Mouse (Mus musculus) bone marrow, adult 2 months (tissue): ENCODE measurements at regions not wholly inside any gene's neighbourhood (a gene's known extent, or its start where the extent isn't known, plus 50 kb on each side); places are given as distances from the start of the nearest gene placed in this dataset.

Source experiments
- H3K27ac ChIP-seq: fragments of 200-500 bp; 2 replicates; pipeline ENCODE4 v1.5.1; 2012; ENCODE audit warnings: low read depth, mild to moderate bottlenecking, control low read depth, inconsistent platforms, low read length; ENCODE audit not compliant: control insufficient read depth, poor library complexity, insufficient read depth
- H3K4me1 ChIP-seq: fragments of 200-500 bp; 2 replicates; pipeline ENCODE4 v1.6.1; 2011; ENCODE audit warnings: low read length; ENCODE audit not compliant: control insufficient read depth, insufficient read depth
- H3K4me3 ChIP-seq: fragments of 200-500 bp; replicated peaks from 2 replicates; pipeline ENCODE3; 2011; ENCODE audit warnings: mild to moderate bottlenecking, low read depth, low read length, control low read depth; ENCODE audit not compliant: control insufficient read depth
- CTCF ChIP-seq: fragments of 200-500 bp; IDR thresholded peaks from 2 replicates; pipeline ENCODE4 v1.5.1; 2011; ENCODE audit warnings: low read length, control low read depth; ENCODE audit not compliant: control insufficient read depth, insufficient read depth
- POLR2A ChIP-seq: fragments of 200-500 bp; IDR thresholded peaks from 2 replicates; pipeline ENCODE4 v1.6.1; 2011; ENCODE audit warnings: low read depth, mild to moderate bottlenecking, control low read depth, low read length, borderline replicate concordance; ENCODE audit not compliant: control insufficient read depth
- WGBS: fragments of 180-500 bp; shearing (Covaris S2); methylation state at CpG from one replicate; pipeline ENCODE4 v1.1.7; 2018; 5-methylcytosine and 5-hydroxymethylcytosine counted together

DNA sequence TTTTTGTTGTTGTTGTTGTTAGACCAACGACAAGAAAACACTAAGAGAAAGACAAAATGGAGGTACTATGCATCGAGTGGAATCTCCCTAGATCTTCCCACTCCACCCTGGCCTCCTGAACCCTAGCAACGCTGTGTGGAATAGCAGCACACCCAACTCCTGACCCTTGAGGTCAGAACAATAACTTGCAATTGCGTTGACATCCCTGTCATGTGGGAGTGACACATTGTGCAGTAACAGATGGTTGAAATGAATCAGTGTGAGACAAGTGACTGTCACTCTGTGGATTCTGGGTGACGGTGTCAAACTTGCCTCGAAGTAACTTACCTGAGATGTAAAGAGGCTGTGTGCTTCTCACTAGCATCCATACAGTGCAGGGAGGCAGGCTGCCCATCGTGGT is 167.1 kb upstream of the Kiz start:
- TF ChIP-seq POLR2A (no peak), CTCF (no peak)
- Histone ChIP-seq H3K27ac (no peak overlapping the region), H3K4me3 (no peak overlapping the region), H3K4me1 (no peaks in the 10 kb centered on the region)
- 65% methylated on average over 7 of the region's 7 CpGs for WGBS

DNA sequence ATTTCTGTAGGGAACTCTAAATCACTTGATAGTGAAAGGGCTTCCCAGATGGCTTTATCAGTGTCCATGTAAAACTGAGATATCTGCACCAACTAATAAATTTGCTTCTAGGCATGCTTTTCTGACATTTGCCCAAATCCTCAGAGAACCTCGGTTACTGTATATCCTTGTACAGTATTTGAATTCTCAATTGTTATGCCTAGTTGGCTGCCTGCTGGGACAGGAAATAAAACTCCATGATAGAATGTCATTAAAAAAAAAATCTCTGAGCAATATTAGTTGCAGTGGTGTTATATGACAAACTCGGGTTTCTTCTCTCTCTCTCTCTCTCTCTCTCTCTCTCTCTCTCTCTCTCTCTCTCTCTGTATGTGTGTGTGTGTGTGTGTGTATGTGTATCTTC is 162.2 kb upstream of the Kiz start:
- WGBS, result 61% methylated on average over 2 of the region's 2 CpGs
- TF ChIP-seq CTCF (no peak), POLR2A (no peak)
- Histone ChIP-seq H3K4me1 (no peaks in the 10 kb centered on the region), H3K4me3 (no peak overlapping the region), H3K27ac (no peak overlapping the region)

DNA sequence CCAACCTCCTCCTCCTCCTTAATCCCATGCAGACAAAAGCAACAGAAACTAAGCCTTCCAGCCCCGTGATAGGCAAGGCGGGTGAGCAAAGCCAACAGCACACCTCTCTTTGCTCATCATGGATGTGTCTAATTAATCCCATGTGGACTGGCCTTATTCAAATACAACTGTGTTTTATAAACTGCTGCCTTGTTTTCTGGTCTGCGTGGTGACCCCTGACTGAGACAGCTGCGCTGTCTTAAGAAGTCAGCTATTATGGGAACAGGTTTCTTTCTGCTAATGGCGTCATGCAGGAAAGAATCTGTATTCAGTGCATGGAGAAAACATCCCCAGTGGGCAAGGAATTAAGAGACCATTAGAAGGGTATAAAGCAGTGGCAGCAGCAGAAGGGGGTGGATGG is 161.6 kb upstream of the Kiz start:
- no peak overlapping the region for H3K27ac ChIP-seq
- no peaks in the 10 kb centered on the region for H3K4me1 ChIP-seq
- H3K4me3 ChIP-seq, result no peak overlapping the region
- no peak for TF ChIP-seq POLR2A
- TF ChIP-seq CTCF, result no peak
- 61% methylated on average over 5 of the region's 5 CpGs for WGBS

DNA sequence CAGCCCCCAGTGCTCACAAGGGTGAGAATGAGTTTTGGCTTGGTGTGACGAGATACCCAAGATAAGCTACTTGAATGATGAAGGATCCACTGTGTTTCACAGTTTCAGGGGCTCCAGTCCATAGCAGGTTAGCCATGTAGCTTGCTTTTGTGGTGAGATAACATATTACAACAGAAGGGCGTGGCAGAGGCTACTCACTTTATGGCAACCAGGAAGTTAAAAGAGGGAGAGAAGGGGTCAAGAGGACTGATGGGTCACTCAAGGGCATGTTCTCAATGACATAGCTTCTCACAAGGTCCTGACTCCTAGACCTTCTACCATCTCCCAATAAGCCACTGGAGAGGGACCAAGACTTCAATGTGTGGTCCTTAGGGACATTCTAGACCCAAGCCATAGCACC is 159.4 kb upstream of the Kiz start:
- TF ChIP-seq POLR2A, result no peak
- no peak for TF ChIP-seq CTCF
- Histone ChIP-seq H3K27ac (no peak overlapping the region), H3K4me3 (no peak overlapping the region), H3K4me1 (no peaks in the 10 kb centered on the region)
- WGBS, result 74% methylated on average over 2 of the region's 2 CpGs

DNA sequence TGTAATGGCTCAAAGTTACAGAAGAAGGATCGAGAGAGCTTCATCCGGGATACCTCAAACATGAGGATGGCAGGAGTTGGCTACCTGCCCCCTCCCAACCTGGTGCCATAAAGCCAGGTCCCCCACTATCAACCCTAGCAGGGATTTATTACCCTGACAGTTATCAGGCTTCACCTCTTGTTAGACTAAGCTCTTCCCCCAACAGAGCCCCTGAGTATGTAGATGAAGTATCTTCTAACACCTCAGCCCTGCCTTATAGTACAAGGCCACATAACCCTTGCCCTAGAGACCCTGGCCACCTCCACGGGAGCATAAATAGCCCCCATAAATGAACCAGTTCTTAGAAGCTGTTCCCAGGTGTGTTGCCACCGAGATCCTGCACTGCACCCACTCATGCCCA is 158.9 kb upstream of the Kiz start:
- Histone ChIP-seq H3K27ac (no peak overlapping the region), H3K4me3 (no peak overlapping the region), H3K4me1 (no peaks in the 10 kb centered on the region)
- 61% methylated on average over 4 of the region's 4 CpGs for WGBS
- no peak for TF ChIP-seq POLR2A
- no peak for TF ChIP-seq CTCF

DNA sequence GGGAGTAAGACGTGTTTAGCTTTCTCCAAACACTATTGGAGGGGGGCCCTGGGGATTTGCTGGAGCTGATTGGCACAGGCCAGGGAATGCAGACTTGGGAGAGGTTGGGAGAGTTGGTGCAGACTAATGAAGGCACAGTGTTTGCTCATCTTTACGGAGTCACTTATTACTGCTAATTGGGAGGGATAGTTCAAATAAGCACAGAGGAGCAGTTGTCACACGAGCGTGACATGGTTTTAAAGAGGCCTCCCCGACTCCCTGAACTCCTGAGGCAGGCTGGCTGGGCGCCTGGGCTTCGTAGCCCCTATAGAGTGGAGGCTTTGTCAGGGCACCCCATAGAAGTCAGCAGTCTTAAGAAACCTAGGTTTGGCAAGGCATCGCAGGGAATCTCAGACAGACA is 145.0 kb upstream of the Kiz start:
- H3K4me3 ChIP-seq, result no peak overlapping the region
- no peaks in the 10 kb centered on the region for H3K4me1 ChIP-seq
- WGBS, result 60% methylated on average over 8 of the region's 8 CpGs
- no peak for TF ChIP-seq CTCF
- TF ChIP-seq POLR2A, result no peak
- H3K27ac ChIP-seq, result no peak overlapping the region

DNA sequence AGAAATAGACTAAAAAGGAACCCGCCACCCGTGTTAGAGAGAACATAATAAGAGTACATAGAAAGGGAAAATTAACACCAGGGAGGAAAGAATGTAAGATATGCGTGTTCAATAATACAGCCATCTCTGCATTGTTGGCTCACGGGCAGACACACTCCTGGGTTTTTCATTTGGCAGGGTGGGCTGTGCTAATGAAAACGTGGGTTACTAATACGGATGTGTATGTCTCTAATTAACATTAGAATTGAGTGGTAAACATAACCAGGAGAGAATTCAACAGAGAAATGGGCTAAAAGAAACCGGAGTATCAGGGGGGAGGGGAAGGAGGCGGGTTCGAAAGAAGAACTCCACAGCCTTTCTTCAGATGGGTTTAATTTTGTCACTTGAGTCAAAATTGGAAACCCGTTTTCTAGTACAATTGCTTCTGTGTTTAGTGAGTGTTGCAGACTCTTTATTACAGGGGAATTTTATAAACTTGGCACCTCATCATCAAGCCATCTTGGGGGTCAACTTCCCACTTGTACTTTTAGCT is 134.4 kb upstream of the Kiz start:
- H3K4me3 ChIP-seq, result no peak overlapping the region
- 63% methylated on average over 10 of the region's 10 CpGs for WGBS
- H3K27ac ChIP-seq, result no peak overlapping the region
- TF ChIP-seq CTCF (no peak), POLR2A (no peak)
- no peaks in the 10 kb centered on the region for H3K4me1 ChIP-seq

DNA sequence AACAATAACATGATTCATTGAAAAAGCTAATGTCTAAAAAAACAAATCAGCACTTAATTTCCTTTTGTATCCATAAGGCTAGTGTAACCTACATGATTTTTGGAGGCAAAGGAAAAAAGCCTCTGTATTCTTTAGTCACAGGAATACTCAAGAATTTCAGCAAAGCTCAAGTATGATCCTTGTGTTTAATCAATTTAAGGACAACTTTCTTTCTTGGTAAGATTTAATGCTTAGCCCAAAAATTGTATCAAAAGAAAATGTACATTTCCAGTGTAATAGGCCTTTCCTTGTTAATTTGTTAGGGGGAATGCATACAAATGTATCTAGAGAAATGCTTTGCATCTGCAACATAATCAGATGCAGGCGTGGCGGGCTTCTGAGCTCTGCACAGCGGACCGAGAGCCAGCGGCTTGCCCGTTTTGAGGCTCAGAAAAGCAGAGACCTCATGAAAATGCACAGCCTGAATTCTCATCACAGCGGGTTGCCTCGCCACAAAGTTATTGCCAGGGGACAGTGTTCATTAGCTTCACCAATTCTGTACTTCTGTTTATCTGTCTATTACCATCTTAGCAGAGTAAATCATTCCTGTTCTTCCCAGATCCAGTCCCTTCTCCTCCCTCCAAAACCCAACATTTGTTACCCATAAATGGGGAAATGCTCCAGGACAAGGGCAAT is 133.2 kb upstream of the Kiz start:
- H3K4me3 ChIP-seq, result no peak overlapping the region
- H3K27ac ChIP-seq, result no peak overlapping the region
- no peak for TF ChIP-seq POLR2A
- no peak for TF ChIP-seq CTCF
- no peaks in the 10 kb centered on the region for H3K4me1 ChIP-seq
- 78% methylated on average over 8 of the region's 8 CpGs for WGBS

DNA sequence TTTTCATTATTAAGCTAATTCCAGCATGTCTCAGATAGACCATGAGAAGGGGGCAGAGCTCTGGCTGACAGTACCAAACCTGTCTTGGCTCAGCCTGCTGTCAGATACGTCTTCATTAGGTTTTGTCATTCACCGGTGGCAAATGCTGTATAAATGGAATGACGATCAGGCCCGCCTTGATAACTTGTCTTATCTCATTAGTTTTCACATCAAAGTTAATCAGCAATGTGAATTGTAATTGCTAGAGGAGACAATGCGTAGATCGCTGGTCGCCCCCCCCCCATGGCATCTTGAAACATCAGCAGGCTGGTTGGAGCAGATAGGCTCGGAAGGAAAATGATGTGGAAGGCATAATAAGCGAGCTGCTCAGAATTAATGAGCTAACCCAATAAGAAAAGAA is 132.5 kb upstream of the Kiz start:
- Histone ChIP-seq H3K4me1 (no peaks in the 10 kb centered on the region), H3K27ac (no peak overlapping the region), H3K4me3 (no peak overlapping the region)
- WGBS, result 79% methylated on average over 9 of the region's 9 CpGs
- no peak for TF ChIP-seq POLR2A
- TF ChIP-seq CTCF, result no peak
